7 mouse cellular contexts compared by ENCODE assay signal in genomic region chr11:59163255-59164236, GRCm38 (mm10). TPM values are rescaled to one million over a fixed set of nuclear protein-coding genes. Genes with fewer than 3 reads are reported as not detected.
DNase-seq lines count a peak whose midpoint lies in the region; ATAC-seq lines count a peak whose summit lies in the region.

TSS of gene Iba57 (minus strand) at chr11:59163739.

- ATAC-seq in intestine, embryonic 15.5 days: peak; percentile 99

- H3K4me1 ChIP-seq in intestine, embryonic 15.5 days (replicated peaks): peaks cover 12% of the 10 kb centered on the region; the same call in 1 of the 2 replicates
- H3K4me1 ChIP-seq in midbrain, embryonic 10.5 days: peaks cover 21% of the 10 kb centered on the region

- peak; percentile 99 for DNase-seq in adrenal gland, adult (ENCODE audit: inconsistent age in 2 of 2, low spot score in 1 of 2)
- DNase-seq in embryo, embryonic 10.5 days (ENCODE audit: low spot score): peak; percentile 98
- DNase-seq in gastrocnemius, postnatal 25 days: peak; percentile 99
- peak; percentile 99 to 100 for DNase-seq in left cerebral cortex, postnatal 25 days (ENCODE audit: low spot score in 2 of 2)
- DNase-seq in midbrain, embryonic 10.5 days (ENCODE audit: low spot score): peak; percentile 98
- peak; percentile 95 for DNase-seq in right cerebral cortex, postnatal 4 days

- WGBS in intestine, embryonic 15.5 days: 2% methylated on average over 68 of the region's 68 CpGs
- 3% methylated on average over 68 of the region's 68 CpGs for WGBS in midbrain, embryonic 10.5 days

- peak within 1 kb of the TSS; percentile 70 for H3K4me2 ChIP-seq in intestine, embryonic 15.5 days (replicated peaks)

- peak within 1 kb of the TSS; percentile 73 for H3K4me3 ChIP-seq in intestine, embryonic 15.5 days (replicated peaks)
- peak within 1 kb of the TSS; percentile 86 for H3K4me3 ChIP-seq in midbrain, embryonic 10.5 days

- peak within 1 kb of the TSS; percentile 97 for H3K9ac ChIP-seq in intestine, embryonic 15.5 days

- H3K9me3 ChIP-seq in intestine, embryonic 15.5 days: no peaks in the 10 kb centered on the region
- no peaks in the 10 kb centered on the region for H3K9me3 ChIP-seq in midbrain, embryonic 10.5 days (replicated peaks)

- H3K27ac ChIP-seq in intestine, embryonic 15.5 days: peak within 1 kb of the TSS; percentile 99
- peak within 1 kb of the TSS; percentile 98 for H3K27ac ChIP-seq in midbrain, embryonic 10.5 days (replicated peaks)

- no peaks in the 10 kb centered on the region for H3K27me3 ChIP-seq in intestine, embryonic 15.5 days (replicated peaks)
- H3K27me3 ChIP-seq in midbrain, embryonic 10.5 days (ENCODE audit: low read depth, poor library complexity, severe bottlenecking): no peaks in the 10 kb centered on the region

- intact Hi-C loops in left cerebral cortex, postnatal 25 days (cut with DNase I): no loop called here

- no peaks in the 10 kb centered on the region for H3K36me3 ChIP-seq in intestine, embryonic 15.5 days
- H3K36me3 ChIP-seq in midbrain, embryonic 10.5 days: peaks cover 3% of the 10 kb centered on the region

RNA-seq across cellular contexts. Expression of gene Iba57, which starts in this region (rescaled TPM):
- 1 to 10 TPM; 7.3 to 9.3 TPM for total RNA-seq in gastrocnemius, postnatal 25 days (2021)
- 6.6 and 8.0 TPM in 2 replicates for polyA plus RNA-seq in intestine, embryonic 15.5 days (2015; fragmentation: Nextera tagmentation; extraction: Ambion mirVana)
- 1 to 10 TPM; 7.1 to 8.8 TPM for total RNA-seq in left cerebral cortex, postnatal 25 days (2021)
- polyA plus RNA-seq in midbrain, embryonic 10.5 days (2016; fragmentation: Nextera tagmentation; extraction: Ambion mirVana): 5.2 and 5.4 TPM in 2 replicates

Comparison
In these comparisons a context has a peak if more than half of its experiments do, and no peak if none do; other contexts are left out.
1. Peak in every context shown above with its lines: DNase-seq, ATAC-seq, H3K4me3 ChIP-seq and H3K27ac ChIP-seq.